8 mouse cellular contexts compared by ENCODE assay signal in the genomic region with DNA sequence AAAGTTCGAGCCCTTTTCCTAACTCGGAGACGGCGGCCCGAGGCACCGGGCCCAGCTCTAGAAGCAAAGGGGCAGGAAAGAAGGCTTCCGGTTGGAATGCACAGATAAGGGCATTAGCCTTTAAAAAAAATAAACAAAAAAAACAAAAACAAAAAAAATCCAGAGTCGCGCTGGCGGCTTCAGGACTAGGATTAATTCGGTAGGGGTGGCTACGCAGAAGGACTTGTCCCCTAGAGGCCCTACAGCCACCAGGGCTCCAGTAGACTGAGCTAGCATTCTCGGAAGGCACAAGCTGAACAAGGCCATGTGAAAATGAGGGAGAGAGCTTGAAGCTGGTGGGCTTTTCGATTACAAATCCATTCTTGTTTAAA. TPM values are rescaled to one million over a fixed set of nuclear protein-coding genes. Genes with fewer than 3 reads are reported as not detected.
DNase-seq lines count a peak whose midpoint lies in the region; ATAC-seq and TF ChIP-seq lines count a peak whose summit lies in the region.

No protein-coding gene starts in this region.

- DNase-seq in kidney, adult 8-10 months = peak; percentile 9 to 19
- DNase-seq in kidney, adult 11 months = no peak
- no peak for DNase-seq in Patski (ENCODE audit: low read depth, low spot score)
- DNase-seq in thymus, postnatal 10 days (ENCODE audit: low spot score in 2 of 2) = peak; percentile 11 to 35
- no peak for DNase-seq in ovary, adult 18-20 months (ENCODE audit: low spot score)

- TF ChIP-seq CTCF in Patski (IDR thresholded peaks at IDR 0.05) = peak; percentile 12

- no peaks in the 10 kb centered on the region for H3K36me3 ChIP-seq in forebrain, embryonic 16.5 days (ENCODE audit: control insufficient read depth, insufficient read depth)
- H3K36me3 ChIP-seq in kidney, embryonic 16.5 days (ENCODE audit: insufficient read depth, low read length) = peaks cover 6% of the 10 kb centered on the region; the same call in 1 of the 2 replicates
- H3K36me3 ChIP-seq in macrophage (ENCODE audit: inconsistent target) = no peaks in the 10 kb centered on the region

- peak overlapping the region; percentile 59 for H3K4me2 ChIP-seq in forebrain, embryonic 16.5 days (ENCODE audit: low read length)
- peak overlapping the region; percentile 86 for H3K4me2 ChIP-seq in kidney, embryonic 16.5 days (replicated peaks; ENCODE audit: low read depth, low read length)

- no peak overlapping the region; the same call in 1 of the 2 replicates for H3K27ac ChIP-seq in forebrain, embryonic 16.5 days (ENCODE audit: low read length)
- peak overlapping the region; percentile 94 for H3K27ac ChIP-seq in kidney, embryonic 16.5 days (ENCODE audit: low read length)
- no peak overlapping the region for H3K27ac ChIP-seq in macrophage

- H3K9ac ChIP-seq in forebrain, embryonic 16.5 days (replicated peaks; ENCODE audit: low read depth, low read length) = peak overlapping the region; percentile 88
- H3K9ac ChIP-seq in kidney, embryonic 16.5 days (replicated peaks; ENCODE audit: low read length) = peak overlapping the region; percentile 95

- in situ Hi-C loops in Patski (cut with MboI; ENCODE audit: low pct_unique_long_range_greater_than_20kb) = no loop called here

- POLR2A ChIA-PET in Patski (lab: Charles Lee) = interaction anchor here (0.6 kb wide), 1 partner anchor 215 kb away, joined by 3 read pairs; no protein-coding TSS in a partner anchor

- H3K79me2 ChIP-seq in macrophage (ENCODE audit: inconsistent target) = no peaks in the 10 kb centered on the region

- ATAC-seq in Patski = peak; percentile 46
- ATAC-seq in forebrain, embryonic 16.5 days = peak; percentile 19; the same call in 1 of the 2 replicates
- ATAC-seq in kidney, embryonic 16.5 days (ENCODE audit: low FRiP score, low TSS enrichment) = peak; percentile 49

- under 1% methylated on average over 14 of the region's 14 CpGs for WGBS in forebrain, embryonic 16.5 days
- 1% methylated on average over 14 of the region's 14 CpGs for WGBS in kidney, embryonic 16.5 days
- WGBS in macrophage (ENCODE audit: missing documents) = under 1% methylated on average over 14 of the region's 14 CpGs

- no peaks in the 10 kb centered on the region for H3K9me3 ChIP-seq in forebrain, embryonic 16.5 days (ENCODE audit: control insufficient read depth, low read length)
- no peaks in the 10 kb centered on the region for H3K9me3 ChIP-seq in kidney, embryonic 16.5 days (ENCODE audit: low read length)

- peaks cover 10% of the 10 kb centered on the region for H3K4me1 ChIP-seq in forebrain, embryonic 16.5 days (replicated peaks; ENCODE audit: control insufficient read depth, insufficient read depth, low read length)
- H3K4me1 ChIP-seq in kidney, embryonic 16.5 days (ENCODE audit: insufficient read depth, low read length) = peaks cover 11% of the 10 kb centered on the region; the same call in 1 of the 2 replicates

- peak overlapping the region; percentile 76 for H3K4me3 ChIP-seq in forebrain, embryonic 16.5 days (replicated peaks; ENCODE audit: low read length)
- H3K4me3 ChIP-seq in kidney, embryonic 16.5 days (ENCODE audit: low read length) = peak overlapping the region; percentile 82
- peak overlapping the region; percentile 35 for H3K4me3 ChIP-seq in macrophage (ENCODE audit: inconsistent target)

- CTCF ChIA-PET in Patski (lab: Charles Lee) = interaction anchor here (1.4 to 1.6 kb wide), 2 partner anchors 23 to 417 kb away, joined by 4 read pairs; no protein-coding TSS in a partner anchor

- H3K27me3 ChIP-seq in Patski = no peaks in the 10 kb centered on the region
- H3K27me3 ChIP-seq in forebrain, embryonic 16.5 days (replicated peaks; ENCODE audit: control insufficient read depth, insufficient read depth, low read length) = peaks cover 14% of the 10 kb centered on the region
- no peaks in the 10 kb centered on the region for H3K27me3 ChIP-seq in kidney, embryonic 16.5 days (ENCODE audit: insufficient read depth, low read length)

RNA-seq across cellular contexts. Expression of a gene that starts 0.7 kb away (rescaled TPM):
- polyA plus RNA-seq in Patski (2021) (4.5 TPM), macrophage (2018) (not detected in 3 replicates)
- 5.1 and 7.0 TPM in 2 replicates for polyA plus RNA-seq in forebrain, embryonic 16.5 days (2015; fragmentation: Nextera tagmentation; extraction: Ambion mirVana)
- 11.4 and 12.8 TPM in 2 replicates for polyA plus RNA-seq in kidney, embryonic 16.5 days (2015; fragmentation: Nextera tagmentation; extraction: Ambion mirVana)
- total RNA-seq in macrophage (2018; cell fraction: chromatin; rRNA removed) = under 1 TPM in 4 of 26 experiments, not detected in 22; 0.19 to 0.47 (median 0.24) TPM
- total RNA-seq in macrophage (2018; cell fraction: cytosol; rRNA removed) = under 1 TPM in 9 of 26 experiments, not detected in 17; 0.03 to 0.10 (median 0.06) TPM
- total RNA-seq in macrophage (2018; cell fraction: nucleus; rRNA removed) = under 1 TPM in 1 of 26 experiments, not detected in 25; 0.22 TPM

RNA-seq across cellular contexts. Expression of a gene that starts 0.9 kb away (rescaled TPM):
- polyA plus RNA-seq in Patski (2021) (10.7 TPM), macrophage (2018) (3.3 to 9.5 TPM (median 3.8 TPM) in 3 replicates)
- polyA plus RNA-seq in forebrain, embryonic 16.5 days (2015; fragmentation: Nextera tagmentation; extraction: Ambion mirVana) = 2.5 and 4.3 TPM in 2 replicates
- 6.0 and 6.3 TPM in 2 replicates for polyA plus RNA-seq in kidney, embryonic 16.5 days (2015; fragmentation: Nextera tagmentation; extraction: Ambion mirVana)
- 10 to 100 TPM in 9 of 26 experiments, 1 to 10 TPM in 15, under 1 TPM in 2; 0.87 to 14.2 (median 7.4) TPM for total RNA-seq in macrophage (2018; cell fraction: chromatin; rRNA removed)
- total RNA-seq in macrophage (2018; cell fraction: cytosol; rRNA removed) = 10 to 100 TPM in 2 of 26 experiments, 1 to 10 TPM in 22, under 1 TPM in 2; 0.96 to 12.4 (median 4.9) TPM
- total RNA-seq in macrophage (2018; cell fraction: nucleus; rRNA removed) = 10 to 100 TPM in 12 of 26 experiments, 1 to 10 TPM in 14; 1.8 to 24.2 (median 9.6) TPM

Comparison
In these comparisons a context has a peak if more than half of its experiments do, and no peak if none do; other contexts are left out.
1. DNase-seq: peak in kidney, adult 8-10 months (2 of 2) and thymus, postnatal 10 days (2 of 2); none in kidney, adult 11 months (single experiment), Patski (single experiment) and ovary, adult 18-20 months (single experiment).
2. Peak in every context shown above with its lines, with median percentiles within 50 percentile points of each other: ATAC-seq and H3K4me3 ChIP-seq.